ENCODE assay signal across 8 mouse cellular contexts in genomic region chr16:31664287-31664597, GRCm38 (mm10). TPM values are rescaled to one million over a fixed set of nuclear protein-coding genes. Genes with fewer than 3 reads are reported as not detected.
DNase-seq lines count a peak whose midpoint lies in the region; ATAC-seq and TF ChIP-seq lines count a peak whose summit lies in the region.

No protein-coding gene starts in this region.

- intact Hi-C loops in gastrocnemius, postnatal 36 days (cut with DNase I) = no loop called here
- intact Hi-C loops in left cerebral cortex, postnatal 36 days (cut with DNase I) = no loop called here

- no peak for DNase-seq in lung, embryonic 14.5 days
- no peak for DNase-seq in lung, postnatal 36 days
- DNase-seq in limb, embryonic 10.5 days (ENCODE audit: low spot score) = no peak
- DNase-seq in cerebellum, postnatal 4 days (ENCODE audit: low spot score in 2 of 2) = no peak
- DNase-seq in gastrocnemius, postnatal 36 days = no peak
- no peak for DNase-seq in left cerebral cortex, postnatal 36 days (ENCODE audit: low spot score in 2 of 2)

- no peaks in the 10 kb centered on the region for H3K9me3 ChIP-seq in lung, embryonic 14.5 days (ENCODE audit: low read depth, low read length)
- no peaks in the 10 kb centered on the region for H3K9me3 ChIP-seq in embryonic facial prominence, embryonic 13.5 days
- no peaks in the 10 kb centered on the region for H3K9me3 ChIP-seq in limb, embryonic 10.5 days (replicated peaks)
- no peaks in the 10 kb centered on the region for H3K9me3 ChIP-seq in neural tube, embryonic 14.5 days (ENCODE audit: control insufficient read depth, low read length)

- H3K4me3 ChIP-seq in lung, embryonic 14.5 days (ENCODE audit: low read depth, low read length) = peak overlapping the region; percentile 91
- H3K4me3 ChIP-seq in embryonic facial prominence, embryonic 13.5 days = peak overlapping the region; percentile 98
- H3K4me3 ChIP-seq in limb, embryonic 10.5 days = peak overlapping the region; percentile 75
- peak overlapping the region; percentile 93 for H3K4me3 ChIP-seq in neural tube, embryonic 14.5 days (ENCODE audit: low read depth, low read length)

- H3K36me3 ChIP-seq in lung, embryonic 14.5 days (ENCODE audit: insufficient read depth) = peaks cover 21% of the 10 kb centered on the region
- peaks cover 16% of the 10 kb centered on the region for H3K36me3 ChIP-seq in embryonic facial prominence, embryonic 13.5 days
- H3K36me3 ChIP-seq in limb, embryonic 10.5 days = peaks cover 42% of the 10 kb centered on the region
- no peaks in the 10 kb centered on the region for H3K36me3 ChIP-seq in neural tube, embryonic 14.5 days (ENCODE audit: control insufficient read depth, insufficient read depth, low read length)

- ATAC-seq in lung, embryonic 14.5 days (ENCODE audit: insufficient read depth) = peak; percentile 65; the same call in 1 of the 2 replicates
- peak; percentile 70 for ATAC-seq in embryonic facial prominence, embryonic 13.5 days (ENCODE audit: insufficient number of reproducible peaks, insufficient read depth, low FRiP score, low TSS enrichment, low read depth)
- peak; percentile 77 for ATAC-seq in neural tube, embryonic 14.5 days (ENCODE audit: low read depth)

- peak overlapping the region; percentile 90 for H3K9ac ChIP-seq in lung, embryonic 14.5 days
- H3K9ac ChIP-seq in embryonic facial prominence, embryonic 13.5 days = peak overlapping the region; percentile 96
- H3K9ac ChIP-seq in neural tube, embryonic 14.5 days (replicated peaks; ENCODE audit: low read depth, low read length) = peak overlapping the region; percentile 80

- H3K27me3 ChIP-seq in lung, embryonic 14.5 days (ENCODE audit: insufficient read depth, low read length) = no peaks in the 10 kb centered on the region
- no peaks in the 10 kb centered on the region for H3K27me3 ChIP-seq in embryonic facial prominence, embryonic 13.5 days
- H3K27me3 ChIP-seq in limb, embryonic 10.5 days (ENCODE audit: low read depth, poor library complexity, severe bottlenecking) = no peaks in the 10 kb centered on the region
- H3K27me3 ChIP-seq in neural tube, embryonic 14.5 days (ENCODE audit: control insufficient read depth, insufficient read depth, low read length) = peaks cover 3% of the 10 kb centered on the region; the same call in 1 of the 2 replicates

- under 1% methylated on average over 35 of the region's 36 CpGs for WGBS in lung, embryonic 14.5 days
- under 1% methylated on average over 34 of the region's 36 CpGs for WGBS in embryonic facial prominence, embryonic 13.5 days
- WGBS in limb, embryonic 10.5 days = under 1% methylated on average over 36 of the region's 36 CpGs
- WGBS in neural tube, embryonic 14.5 days = under 1% methylated on average over 36 of the region's 36 CpGs

- H3K27ac ChIP-seq in lung, embryonic 14.5 days (ENCODE audit: low read depth) = peak overlapping the region; percentile 94
- H3K27ac ChIP-seq in embryonic facial prominence, embryonic 13.5 days = peak overlapping the region; percentile 96
- peak overlapping the region; percentile 99 for H3K27ac ChIP-seq in limb, embryonic 10.5 days
- peak overlapping the region; percentile 77 for H3K27ac ChIP-seq in neural tube, embryonic 14.5 days (ENCODE audit: low read depth, low read length)

- no peak for TF ChIP-seq CTCF in lung, embryonic 14.5 days (IDR thresholded peaks at IDR 0.05; ENCODE audit: low read depth)

- H3K4me2 ChIP-seq in lung, embryonic 14.5 days = peak overlapping the region; percentile 75
- peak overlapping the region; percentile 80 for H3K4me2 ChIP-seq in embryonic facial prominence, embryonic 13.5 days
- peak overlapping the region; percentile 71 for H3K4me2 ChIP-seq in neural tube, embryonic 14.5 days (ENCODE audit: low read depth, low read length)

- peaks cover 16% of the 10 kb centered on the region for H3K4me1 ChIP-seq in lung, embryonic 14.5 days (ENCODE audit: insufficient read depth)
- peaks cover 30% of the 10 kb centered on the region for H3K4me1 ChIP-seq in embryonic facial prominence, embryonic 13.5 days
- peaks cover 20% of the 10 kb centered on the region for H3K4me1 ChIP-seq in limb, embryonic 10.5 days
- H3K4me1 ChIP-seq in neural tube, embryonic 14.5 days (ENCODE audit: control insufficient read depth, insufficient read depth, low read length) = no peaks in the 10 kb centered on the region

RNA-seq across cellular contexts. Expression of gene Dlg1, which starts 1.0 kb away (rescaled TPM):
- 28.0 and 31.9 TPM in 2 replicates for polyA plus RNA-seq in lung, embryonic 14.5 days (2014; fragmentation: Nextera tagmentation; extraction: Ambion mirVana)
- 33.0 and 34.8 TPM in 2 replicates for polyA plus RNA-seq in embryonic facial prominence, embryonic 13.5 days (2015; fragmentation: Nextera tagmentation; extraction: Ambion mirVana)
- polyA plus RNA-seq in limb, embryonic 10.5 days (2016; fragmentation: Nextera tagmentation; extraction: Ambion mirVana) = 31.4 and 33.9 TPM in 2 replicates
- polyA plus RNA-seq in neural tube, embryonic 14.5 days (2014; fragmentation: Nextera tagmentation; extraction: Ambion mirVana) = 16.7 and 19.1 TPM in 2 replicates
- 10 to 100 TPM; 38.3 to 39.9 TPM for total RNA-seq in gastrocnemius, postnatal 36 days (2021)
- 100 to 1,000 TPM; 178 to 190 TPM for total RNA-seq in left cerebral cortex, postnatal 36 days (2021)
